Mouse (Mus musculus): Measurements from ENCODE around the gene Tyw1. TPM values are rescaled to one million over a fixed set of nuclear protein-coding genes. Genes with fewer than 3 reads are reported as not detected.

The Tyw1 gene
- polyA plus RNA-seq, 1 experiment = 0.36 TPM

DNA sequence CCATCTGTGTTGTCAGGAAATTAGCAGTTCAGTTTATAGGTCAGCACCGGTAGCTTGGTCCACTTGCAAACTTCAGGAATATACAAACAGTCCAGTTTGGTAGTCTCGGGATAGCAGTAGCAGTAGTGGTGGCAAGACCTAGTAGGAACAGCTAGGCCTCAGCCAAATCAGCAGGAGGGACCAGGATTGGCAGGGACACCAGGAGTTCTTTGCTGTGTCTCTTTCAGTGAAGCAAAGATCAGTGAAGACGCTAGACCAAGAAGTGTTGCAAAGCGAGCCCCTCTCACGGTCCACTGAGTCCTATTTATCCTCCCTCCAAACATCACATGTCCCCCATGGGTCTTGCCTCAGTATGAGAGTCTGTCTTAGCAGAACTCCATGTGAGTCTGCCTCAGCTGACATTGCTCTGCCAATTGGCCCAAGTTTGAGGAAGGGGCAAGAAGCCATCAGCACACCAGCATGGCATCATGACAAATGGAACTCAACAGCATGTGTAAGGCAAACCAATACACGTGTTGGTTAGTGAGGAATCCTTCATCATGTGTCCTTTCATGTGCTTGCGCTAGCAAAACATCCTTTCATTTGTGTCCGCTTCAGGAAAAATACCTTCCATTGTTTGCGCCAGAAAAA is 43.5 kb downstream of the Tyw1 start:
- Histone ChIP-seq H3K4me3 (replicated peaks) (no peak overlapping the region), H3K9me3 (ENCODE audit: control insufficient read depth, low read length) (no peaks in the 10 kb centered on the region), H3K36me3 (ENCODE audit: control insufficient read depth) (peaks cover 68% of the 10 kb centered on the region), H3K27me3 (ENCODE audit: control insufficient read depth) (no peaks in the 10 kb centered on the region), H3K4me1 (ENCODE audit: control insufficient read depth) (no peaks in the 10 kb centered on the region)
- no peak for TF ChIP-seq GATA1 (IDR thresholded peaks at IDR 0.05; ENCODE audit: low read length)
- no peak for TF ChIP-seq TAL1 (IDR thresholded peaks at IDR 0.05; ENCODE audit: low read length)

DNA sequence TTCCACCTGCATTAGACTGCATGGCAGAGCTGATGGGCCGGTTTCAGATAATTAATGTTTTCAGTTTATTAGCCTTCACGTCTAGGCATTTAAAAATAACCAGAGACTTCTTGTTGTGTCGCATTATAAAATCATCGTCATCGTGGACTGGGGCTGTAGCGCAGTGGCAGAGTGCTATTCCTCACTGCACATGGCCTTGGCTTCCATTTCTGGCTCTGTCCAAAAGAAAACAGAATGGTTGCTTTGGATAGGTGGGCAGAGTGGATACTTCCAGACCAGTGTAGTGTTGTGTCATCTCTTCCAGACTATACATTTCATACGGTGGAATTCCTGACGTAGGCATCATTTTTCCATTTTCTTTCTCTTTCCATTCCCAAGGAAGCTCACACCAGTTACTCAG is 44.1 kb downstream of the Tyw1 start:
- Histone ChIP-seq H3K36me3 (ENCODE audit: control insufficient read depth) (peaks cover 68% of the 10 kb centered on the region), H3K9me3 (ENCODE audit: control insufficient read depth, low read length) (no peaks in the 10 kb centered on the region), H3K4me3 (replicated peaks) (no peak overlapping the region), H3K4me1 (ENCODE audit: control insufficient read depth) (no peaks in the 10 kb centered on the region), H3K27me3 (ENCODE audit: control insufficient read depth) (no peaks in the 10 kb centered on the region)
- no peak for TF ChIP-seq TAL1 (IDR thresholded peaks at IDR 0.05; ENCODE audit: low read length)
- no peak for TF ChIP-seq GATA1 (IDR thresholded peaks at IDR 0.05; ENCODE audit: low read length)

DNA sequence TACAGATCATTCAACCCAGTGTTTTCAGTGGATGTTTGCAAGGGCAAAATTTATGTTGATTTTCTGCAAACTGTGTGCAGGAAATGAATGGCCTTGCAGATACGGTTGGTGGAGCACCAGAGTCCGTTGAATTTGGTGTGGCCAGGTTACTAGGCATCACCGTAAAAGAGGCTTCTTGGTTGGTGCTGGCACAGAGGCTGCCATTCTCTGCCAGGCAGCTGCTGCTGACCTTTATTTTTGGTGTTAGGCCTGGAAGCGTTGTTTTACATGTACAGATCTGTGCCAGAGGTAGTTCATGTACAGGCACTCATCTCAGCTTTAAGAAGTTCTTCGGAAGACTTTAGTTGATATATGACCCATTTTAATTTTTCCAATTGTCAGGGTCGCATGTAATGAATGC is 48.2 kb downstream of the Tyw1 start:
- peaks cover 58% of the 10 kb centered on the region for H3K36me3 ChIP-seq (ENCODE audit: control insufficient read depth)
- TF ChIP-seq GATA1 (IDR thresholded peaks at IDR 0.05; ENCODE audit: low read length) (no peak), TAL1 (IDR thresholded peaks at IDR 0.05; ENCODE audit: low read length) (no peak)

DNA sequence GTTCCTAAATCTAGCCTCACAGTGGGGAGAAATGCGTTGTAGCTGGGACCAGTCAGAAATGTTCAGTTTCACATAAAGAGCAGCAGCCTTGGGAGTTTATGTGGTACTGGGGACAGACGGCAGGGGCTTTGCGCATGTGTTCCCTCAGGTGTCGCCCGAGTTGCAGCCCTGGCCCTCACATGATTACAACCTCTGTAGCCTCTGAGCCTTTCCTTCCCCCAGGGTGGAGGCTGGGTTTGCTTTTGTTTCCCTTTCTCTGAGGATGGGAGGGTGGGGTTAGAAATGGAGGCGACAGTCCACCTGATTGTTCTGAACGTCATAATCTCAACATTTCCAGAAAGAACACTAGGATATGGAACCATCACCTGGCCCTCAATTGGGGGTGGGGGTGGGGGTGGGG is 52.5 kb downstream of the Tyw1 start:
- peaks cover 37% of the 10 kb centered on the region for H3K36me3 ChIP-seq (ENCODE audit: control insufficient read depth)
- H3K27me3 ChIP-seq (ENCODE audit: control insufficient read depth) = no peaks in the 10 kb centered on the region
- no peaks in the 10 kb centered on the region for H3K4me1 ChIP-seq (ENCODE audit: control insufficient read depth)
- H3K4me3 ChIP-seq (replicated peaks) = no peak overlapping the region
- H3K9me3 ChIP-seq (ENCODE audit: control insufficient read depth, low read length) = no peaks in the 10 kb centered on the region; the same call in 1 of the 2 replicates
- no peak for TF ChIP-seq TAL1 (IDR thresholded peaks at IDR 0.05; ENCODE audit: low read length)
- TF ChIP-seq GATA1 (IDR thresholded peaks at IDR 0.05; ENCODE audit: low read length) = no peak

More for the DNA sequence above, 48.2 kb downstream of the Tyw1 start:
- Histone ChIP-seq H3K9me3 (ENCODE audit: control insufficient read depth, low read length) (no peaks in the 10 kb centered on the region), H3K4me3 (replicated peaks) (no peak overlapping the region), H3K4me1 (ENCODE audit: control insufficient read depth) (no peaks in the 10 kb centered on the region), H3K27me3 (ENCODE audit: control insufficient read depth) (no peaks in the 10 kb centered on the region)

DNA sequence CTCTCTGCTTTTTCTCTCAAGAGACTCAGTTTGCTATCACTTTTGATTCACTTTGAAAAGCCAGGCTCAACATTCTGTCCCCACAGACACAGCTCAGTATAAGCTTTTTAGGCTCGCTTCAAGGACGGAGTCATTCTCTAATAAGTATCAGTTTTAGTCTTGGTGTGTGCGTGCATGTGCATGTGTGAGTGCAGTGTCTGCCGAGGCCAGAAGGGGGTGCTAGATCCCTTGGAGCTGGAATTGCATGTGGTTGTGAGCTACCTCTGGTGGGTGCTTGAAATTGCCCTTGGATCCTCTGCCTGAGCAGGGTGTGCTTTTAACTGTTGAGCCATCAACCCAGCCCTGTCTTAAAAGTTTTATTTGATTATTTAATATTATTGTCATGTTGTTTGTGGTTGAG is 54.7 kb downstream of the Tyw1 start:
- no peaks in the 10 kb centered on the region for H3K27me3 ChIP-seq (ENCODE audit: control insufficient read depth)
- H3K4me3 ChIP-seq (replicated peaks) = no peak overlapping the region
- H3K4me1 ChIP-seq (ENCODE audit: control insufficient read depth) = no peaks in the 10 kb centered on the region
- H3K9me3 ChIP-seq (ENCODE audit: control insufficient read depth, low read length) = no peaks in the 10 kb centered on the region; the same call in 1 of the 2 replicates
- peaks cover 31% of the 10 kb centered on the region for H3K36me3 ChIP-seq (ENCODE audit: control insufficient read depth)
- TF ChIP-seq GATA1 (IDR thresholded peaks at IDR 0.05; ENCODE audit: low read length) = no peak
- no peak for TF ChIP-seq TAL1 (IDR thresholded peaks at IDR 0.05; ENCODE audit: low read length)

DNA sequence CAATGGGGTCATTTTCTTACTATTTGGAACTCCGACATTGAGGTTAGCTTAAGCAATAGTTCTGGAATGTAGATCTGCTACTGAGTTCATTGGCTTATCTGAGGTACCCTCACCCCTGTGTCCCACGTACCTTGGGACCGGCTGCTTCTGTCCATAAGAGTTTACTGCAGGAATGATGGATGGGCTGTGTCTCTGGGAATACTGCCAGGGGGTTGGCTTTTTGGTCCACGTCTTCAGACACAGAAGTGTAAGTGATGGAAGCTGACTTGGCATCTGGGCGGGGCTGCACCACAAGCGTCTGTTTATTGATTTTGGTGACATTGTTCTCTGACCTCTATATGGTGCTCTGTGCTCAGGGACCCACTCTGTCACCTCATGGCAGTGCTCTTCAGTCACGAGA is 55.4 kb downstream of the Tyw1 start:
- TF ChIP-seq GATA1 (IDR thresholded peaks at IDR 0.05; ENCODE audit: low read length) (no peak), TAL1 (IDR thresholded peaks at IDR 0.05; ENCODE audit: low read length) (no peak)

DNA sequence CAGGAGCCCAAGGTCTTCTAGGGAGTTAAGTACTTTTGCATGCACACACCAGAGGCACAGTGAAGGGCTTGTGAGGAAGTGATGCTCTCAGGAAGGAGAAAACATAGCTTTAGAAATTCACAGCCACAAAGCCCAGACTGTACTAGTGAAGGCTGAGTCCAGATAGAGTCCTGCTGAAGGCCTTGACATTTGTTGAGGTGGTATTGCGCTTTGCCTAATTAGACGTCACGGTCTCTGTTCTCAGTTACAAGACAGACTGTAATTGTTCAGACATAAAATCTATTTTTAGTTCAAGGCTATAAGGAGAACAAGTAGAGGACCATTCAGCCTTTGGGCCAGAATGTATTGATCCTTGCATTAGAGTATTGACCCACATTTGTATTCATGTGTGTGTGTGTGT is 58.1 kb downstream of the Tyw1 start:
- Histone ChIP-seq H3K4me1 (ENCODE audit: control insufficient read depth) (no peaks in the 10 kb centered on the region), H3K9me3 (ENCODE audit: control insufficient read depth, low read length) (no peaks in the 10 kb centered on the region; the same call in 1 of the 2 replicates), H3K36me3 (ENCODE audit: control insufficient read depth) (peaks cover 32% of the 10 kb centered on the region), H3K27me3 (ENCODE audit: control insufficient read depth) (no peaks in the 10 kb centered on the region), H3K4me3 (replicated peaks) (no peak overlapping the region)
- TF ChIP-seq TAL1 (IDR thresholded peaks at IDR 0.05; ENCODE audit: low read length) = no peak
- TF ChIP-seq GATA1 (IDR thresholded peaks at IDR 0.05; ENCODE audit: low read length) = no peak

More for the DNA sequence above, 55.4 kb downstream of the Tyw1 start:
- Histone ChIP-seq H3K4me3 (replicated peaks) (no peak overlapping the region), H3K27me3 (ENCODE audit: control insufficient read depth) (no peaks in the 10 kb centered on the region), H3K4me1 (ENCODE audit: control insufficient read depth) (no peaks in the 10 kb centered on the region), H3K36me3 (ENCODE audit: control insufficient read depth) (peaks cover 30% of the 10 kb centered on the region), H3K9me3 (ENCODE audit: control insufficient read depth, low read length) (no peaks in the 10 kb centered on the region; the same call in 1 of the 2 replicates)

DNA sequence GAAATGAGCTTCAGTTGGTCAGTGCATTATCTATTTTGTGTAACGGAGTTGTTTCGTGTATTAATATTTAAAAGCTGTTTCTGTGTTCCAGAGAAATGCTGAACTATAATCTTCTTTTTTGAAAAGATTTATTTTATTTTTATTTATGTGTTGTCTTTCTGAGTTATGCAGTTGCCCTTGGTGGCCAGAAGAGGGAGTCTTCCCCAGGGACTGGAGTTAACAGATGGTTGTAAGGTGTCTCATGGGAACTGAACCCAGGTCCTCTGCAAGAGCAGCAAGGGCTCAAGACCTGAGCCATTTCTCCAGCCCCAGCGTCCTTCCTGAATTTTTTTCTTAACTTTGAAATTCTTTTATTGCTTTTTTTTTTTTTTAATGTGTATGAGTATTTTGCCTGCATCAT is 59.5 kb downstream of the Tyw1 start:
- H3K9me3 ChIP-seq (ENCODE audit: control insufficient read depth, low read length) = no peaks in the 10 kb centered on the region; the same call in 1 of the 2 replicates
- H3K27me3 ChIP-seq (ENCODE audit: control insufficient read depth) = no peaks in the 10 kb centered on the region
- no peak overlapping the region for H3K4me3 ChIP-seq (replicated peaks)
- TF ChIP-seq GATA1 (IDR thresholded peaks at IDR 0.05; ENCODE audit: low read length) (no peak), TAL1 (IDR thresholded peaks at IDR 0.05; ENCODE audit: low read length) (no peak)
- peaks cover 31% of the 10 kb centered on the region for H3K36me3 ChIP-seq (ENCODE audit: control insufficient read depth)
- no peaks in the 10 kb centered on the region for H3K4me1 ChIP-seq (ENCODE audit: control insufficient read depth)

DNA sequence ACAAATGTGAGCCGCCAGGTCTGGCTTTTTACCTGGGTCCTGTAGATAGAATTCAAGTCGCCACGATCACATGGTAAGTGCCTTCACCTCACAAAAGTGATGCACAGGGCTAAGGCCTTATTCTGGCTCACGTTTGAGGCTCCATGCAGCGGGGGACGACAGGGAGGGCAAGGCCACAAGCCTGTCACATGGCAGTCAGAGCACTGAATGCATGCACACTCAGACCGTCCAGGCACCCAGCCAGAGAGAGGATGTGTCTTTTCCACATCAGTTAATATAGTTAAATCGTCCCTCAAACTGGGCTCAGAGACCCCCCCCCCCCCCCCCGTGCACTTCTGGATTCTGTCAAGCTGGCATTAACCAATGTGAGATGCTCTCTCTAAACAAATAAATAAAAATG is 60.9 kb downstream of the Tyw1 start:
- no peaks in the 10 kb centered on the region for H3K27me3 ChIP-seq (ENCODE audit: control insufficient read depth)
- H3K36me3 ChIP-seq (ENCODE audit: control insufficient read depth) = peaks cover 23% of the 10 kb centered on the region
- no peak for TF ChIP-seq TAL1 (IDR thresholded peaks at IDR 0.05; ENCODE audit: low read length)
- no peak for TF ChIP-seq GATA1 (IDR thresholded peaks at IDR 0.05; ENCODE audit: low read length)
- no peaks in the 10 kb centered on the region for H3K9me3 ChIP-seq (ENCODE audit: control insufficient read depth, low read length)
- no peaks in the 10 kb centered on the region for H3K4me1 ChIP-seq (ENCODE audit: control insufficient read depth)
- H3K4me3 ChIP-seq (replicated peaks) = no peak overlapping the region

DNA sequence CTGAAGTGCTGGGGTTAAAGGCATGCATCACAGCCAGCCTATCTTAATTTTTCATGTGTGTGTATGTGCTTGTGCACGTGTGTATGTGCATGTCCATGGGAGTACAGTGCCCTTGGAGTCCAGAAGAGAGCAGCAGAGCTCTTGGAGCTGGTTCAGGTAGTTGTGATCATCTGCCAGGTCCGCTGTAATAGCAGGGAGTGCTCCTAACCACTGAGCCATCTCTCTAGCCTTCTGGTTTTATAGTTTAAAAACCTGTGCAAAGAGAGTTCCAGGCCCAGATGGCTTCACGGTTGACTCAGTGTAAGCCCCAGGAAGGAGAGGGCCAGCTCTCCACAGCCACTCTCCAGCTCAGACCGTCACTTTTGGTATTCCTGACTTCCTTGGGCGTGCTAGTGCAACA is 64.4 kb downstream of the Tyw1 start:
- Histone ChIP-seq H3K4me1 (ENCODE audit: control insufficient read depth) (no peaks in the 10 kb centered on the region), H3K9me3 (ENCODE audit: control insufficient read depth, low read length) (peaks cover 2% of the 10 kb centered on the region; the same call in 1 of the 2 replicates), H3K4me3 (replicated peaks) (no peak overlapping the region), H3K36me3 (ENCODE audit: control insufficient read depth) (peaks cover 24% of the 10 kb centered on the region), H3K27me3 (ENCODE audit: control insufficient read depth) (no peaks in the 10 kb centered on the region)
- no peak for TF ChIP-seq GATA1 (IDR thresholded peaks at IDR 0.05; ENCODE audit: low read length)
- no peak for TF ChIP-seq TAL1 (IDR thresholded peaks at IDR 0.05; ENCODE audit: low read length)

Measured in erythroblast, embryonic 14.5 days (primary cell).